ENCODE assay signal across 9 mouse cellular contexts in genomic region chr7:25390054-25390770, GRCm38 (mm10). TPM values are rescaled to one million over a fixed set of nuclear protein-coding genes. Genes with fewer than 3 reads are reported as not detected.
DNase-seq lines count a peak whose midpoint lies in the region; ATAC-seq and TF ChIP-seq lines count a peak whose summit lies in the region.
"Had no signal": no experiment of that assay in that cellular context is flagged by ENCODE, and none has a peak within 500 bp of the region (broad histone marks: within the 10 kb centered on the region; RNA-seq: fewer than 3 reads in every experiment).

No protein-coding gene starts in this region.

- TF ChIP-seq CTCF in left cerebral cortex, adult 2 months (IDR thresholded peaks at IDR 0.05): no peak

- no peak overlapping the region for H3K4me3 ChIP-seq in left cerebral cortex, adult 2 months
- H3K4me3 ChIP-seq in kidney, embryonic 15.5 days (replicated peaks): no peak overlapping the region

- no peak for DNase-seq in left cerebral cortex, adult 2 months (ENCODE audit: extremely low spot score in 1 of 2, low spot score in 2 of 2)
- DNase-seq in left cerebral cortex, postnatal 14 days (ENCODE audit: low spot score in 2 of 2): no peak
- peak; percentile 78 for DNase-seq in adrenal gland, adult 8-10 months
- peak; percentile 56 to 70 for DNase-seq in gastrocnemius, postnatal 36 days
- peak; percentile 64 to 84 for DNase-seq in lung, postnatal 4 days
- no peak for DNase-seq in thymus, postnatal 25 days
- DNase-seq in left cerebral cortex, adult 11 months (ENCODE audit: low spot score): no peak

- peak; percentile 36 for ATAC-seq in kidney, embryonic 15.5 days (replicated peaks; ENCODE audit: low FRiP score)

- intact Hi-C loops in left cerebral cortex, adult 2 months (cut with DNase I): no loop called here
- intact Hi-C loops in left cerebral cortex, postnatal 14 days (cut with DNase I): no loop called here
- intact Hi-C loops in gastrocnemius, postnatal 36 days (cut with DNase I): loop anchor here (5.0 kb wide), 1 partner anchor 143 kb away; no protein-coding TSS in a partner anchor

- H3K9me3 ChIP-seq in kidney, embryonic 15.5 days (replicated peaks): no peaks in the 10 kb centered on the region

- peak overlapping the region; percentile 54; the same call in 1 of the 2 replicates for H3K27ac ChIP-seq in left cerebral cortex, adult 2 months
- 0 out of 2 replicates have a peak overlapping the region, but pooled peaks have one; percentile 27 for H3K27ac ChIP-seq in kidney, embryonic 15.5 days

- 55% methylated on average over 8 of the region's 8 CpGs for WGBS in kidney, embryonic 15.5 days

- peaks cover 48% of the 10 kb centered on the region for H3K4me1 ChIP-seq in kidney, embryonic 15.5 days

- H3K27me3 ChIP-seq in kidney, embryonic 15.5 days: no peaks in the 10 kb centered on the region

- H3K36me3 ChIP-seq in kidney, embryonic 15.5 days: peaks cover 35% of the 10 kb centered on the region

- H3K9ac ChIP-seq in kidney, embryonic 15.5 days: no peak overlapping the region

- H3K4me2 ChIP-seq in kidney, embryonic 15.5 days: no peak overlapping the region

RNA-seq across cellular contexts. Expression of gene Lipe, which starts 8.3 kb away (rescaled TPM):
- 1 to 10 TPM; 7.5 to 7.8 TPM for total RNA-seq in left cerebral cortex, adult 2 months (2021)
- total RNA-seq in left cerebral cortex, postnatal 14 days (2021): 1 to 10 TPM; 5.6 to 6.3 TPM
- total RNA-seq in adrenal gland, adult 8-10 months (2022): 100 to 1,000 TPM; 157 to 290 (median 256) TPM
- 10 to 100 TPM; 18.6 to 20.6 TPM for total RNA-seq in gastrocnemius, postnatal 36 days (2021)
- 9.6 and 12.2 TPM in 2 replicates for polyA plus RNA-seq in kidney, embryonic 15.5 days (2015; fragmentation: Nextera tagmentation; extraction: Ambion mirVana)

RNA-seq across cellular contexts. Expression of gene Cnfn, which starts 20.7 kb away (rescaled TPM):
- not detected for total RNA-seq in left cerebral cortex, adult 2 months (2021)
- not detected for total RNA-seq in left cerebral cortex, postnatal 14 days (2021)
- not detected for total RNA-seq in adrenal gland, adult 8-10 months (2022)
- total RNA-seq in gastrocnemius, postnatal 36 days (2021): not detected
- 2.7 and 4.8 TPM in 2 replicates for polyA plus RNA-seq in kidney, embryonic 15.5 days (2015; fragmentation: Nextera tagmentation; extraction: Ambion mirVana)
- polyA plus RNA-seq: neural tube, embryonic 14.5 days had no signal

RNA-seq across cellular contexts. Expression of gene Cxcl17, which starts 22.5 kb away (rescaled TPM):
- total RNA-seq in left cerebral cortex, adult 2 months (2021): not detected
- not detected for total RNA-seq in left cerebral cortex, postnatal 14 days (2021)
- not detected for total RNA-seq in adrenal gland, adult 8-10 months (2022)
- not detected for total RNA-seq in gastrocnemius, postnatal 36 days (2021)
- polyA plus RNA-seq in kidney, embryonic 15.5 days (2015; fragmentation: Nextera tagmentation; extraction: Ambion mirVana): 0.45 and 0.84 TPM in 2 replicates

Comparison
In these comparisons a context has a peak if more than half of its experiments do, and no peak if none do; other contexts are left out.
1. DNase-seq: peak in adrenal gland, adult 8-10 months (single experiment), gastrocnemius, postnatal 36 days (2 of 2) and lung, postnatal 4 days (2 of 2); none in left cerebral cortex, adult 2 months (0 of 2), left cerebral cortex, postnatal 14 days (0 of 2), thymus, postnatal 25 days (single experiment) and left cerebral cortex, adult 11 months (single experiment).
2. RNA of gene Lipe, which starts 8.3 kb away (total RNA-seq): 157 to 290 TPM in adrenal gland, adult 8-10 months; 18.6 to 20.6 TPM in gastrocnemius, postnatal 36 days, 7.5 to 7.8 TPM in left cerebral cortex, adult 2 months and 5.6 to 6.3 TPM in left cerebral cortex, postnatal 14 days; every median in the first group is over 4 times any median in the second.